8 mouse cellular contexts compared by ENCODE assay signal in the genomic region with DNA sequence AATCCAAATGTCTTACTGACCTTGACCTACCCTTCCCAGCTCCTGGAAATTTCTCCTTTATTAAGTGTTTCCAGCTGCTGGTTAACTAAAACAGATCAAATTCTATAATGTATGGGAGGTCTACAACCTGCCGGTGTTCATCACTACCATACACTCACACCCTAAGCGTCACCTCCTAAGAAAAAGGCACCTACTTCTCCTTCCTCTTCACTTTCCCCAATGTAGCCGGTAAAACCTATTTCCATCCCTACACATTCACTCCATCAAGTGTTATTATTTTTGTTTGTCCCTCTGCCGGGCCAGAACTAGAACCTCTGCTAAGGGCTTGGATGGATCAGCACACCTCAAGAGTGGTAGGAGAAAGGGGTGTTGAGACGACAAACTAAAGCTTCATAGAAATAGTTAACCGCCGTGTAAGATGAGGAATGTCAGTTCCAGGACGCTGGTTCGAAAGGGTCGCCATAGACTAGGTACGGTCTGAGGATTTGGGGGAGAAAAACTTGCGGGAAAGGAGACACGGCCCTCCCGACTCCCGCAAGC. TPM values are rescaled to one million over a fixed set of nuclear protein-coding genes. Genes with fewer than 3 reads are reported as not detected.
DNase-seq lines count a peak whose midpoint lies in the region; ATAC-seq and TF ChIP-seq lines count a peak whose summit lies in the region.

No protein-coding gene starts in this region.

- peaks cover 10% of the 10 kb centered on the region for H3K4me1 ChIP-seq in heart, embryonic 12.5 days (replicated peaks)
- peaks cover 5 to 16% of the 10 kb centered on the region in 2 experiments; a peak in 3 of 4 replicates for H3K4me1 ChIP-seq in MEL (ENCODE audit: control insufficient read depth in 1 of 2, insufficient read depth in 2 of 2, low read length in 2 of 2)

- peak overlapping the region; percentile 80 for H3K9ac ChIP-seq in heart, embryonic 12.5 days
- peak overlapping the region; percentile 86 for H3K9ac ChIP-seq in MEL (ENCODE audit: control insufficient read depth, low read depth, low read length, poor library complexity, severe bottlenecking)

- ATAC-seq in heart, embryonic 12.5 days (ENCODE audit: insufficient number of reproducible peaks, low FRiP score) = peak; percentile 19; the same call in 1 of the 2 replicates
- ATAC-seq in hematopoietic stem cell, adult 5-6 weeks (replicated peaks in 1 of 2; ENCODE audit: insufficient read depth in 1 of 2, low FRiP score in 2 of 2, low TSS enrichment in 1 of 2, low read depth in 1 of 2, poor library complexity in 2 of 2, severe bottlenecking in 2 of 2) = peak; percentile 18 to 40; a peak in 3 of 4 replicates
- ATAC-seq in megakaryocyte progenitor cell, adult 5-6 weeks (replicated peaks; ENCODE audit: poor library complexity) = peak; percentile 12

- H3K27me3 ChIP-seq in heart, embryonic 12.5 days (replicated peaks) = no peaks in the 10 kb centered on the region
- H3K27me3 ChIP-seq in MEL (ENCODE audit: control insufficient read depth in 1 of 2, insufficient read depth in 2 of 2, low read length in 2 of 2) = no peaks in the 10 kb centered on the region

- H3K4me2 ChIP-seq in heart, embryonic 12.5 days = peak overlapping the region; percentile 76

- peak overlapping the region; percentile 95 for H3K4me3 ChIP-seq in heart, embryonic 12.5 days
- peak overlapping the region; percentile 73 to 88 for H3K4me3 ChIP-seq in MEL (ENCODE audit: control insufficient read depth in 1 of 2, insufficient read depth in 1 of 2, low read depth in 2 of 2, low read length in 2 of 2)

- intact Hi-C loops in gastrocnemius, postnatal 14 days (cut with DNase I; ENCODE audit: low total_unique reads) = loop anchor here (5.0 kb wide), 1 partner anchor 35 kb away; a partner anchor contains a TSS

- H3K79me2 ChIP-seq in MEL (ENCODE audit: control insufficient read depth, insufficient read depth, low read length, poor library complexity) = peaks cover 20% of the 10 kb centered on the region

- no peak overlapping the region; the same call in 1 of the 2 replicates for H3K27ac ChIP-seq in heart, embryonic 12.5 days (ENCODE audit: poor library complexity, severe bottlenecking)
- peak overlapping the region; percentile 75 for H3K27ac ChIP-seq in MEL (ENCODE audit: control insufficient read depth, low read depth, low read length)

- TF ChIP-seq CTCF in MEL (IDR thresholded peaks at IDR 0.05 in 2 of 3, conservative IDR thresholded peaks at IDR 0.05 in 1 of 3; ENCODE audit: control insufficient read depth in 1 of 3, insufficient read depth in 1 of 3, low read depth in 2 of 3, low read length in 3 of 3, poor library complexity in 1 of 3, severe bottlenecking in 1 of 3) = no peak

- TF ChIP-seq EP300 in MEL (IDR thresholded peaks at IDR 0.05; ENCODE audit: low read depth in 1 of 2, low read length in 2 of 2) = no peak

- TF ChIP-seq RAD21 in MEL (IDR thresholded peaks at IDR 0.05; ENCODE audit: low read depth, low read length) = no peak

- no peak for TF ChIP-seq POLR2A in MEL (IDR thresholded peaks at IDR 0.05; ENCODE audit: control insufficient read depth in 1 of 2, insufficient read depth in 1 of 2, low read depth in 1 of 2, low read length in 2 of 2, poor library complexity in 1 of 2)

- no peak for DNase-seq in heart, adult 8-10 months (ENCODE audit: low spot score)
- DNase-seq in MEL (ENCODE audit: low read depth, low spot score) = no peak
- no peak for DNase-seq in gastrocnemius, postnatal 14 days
- no peak for DNase-seq in left cerebral cortex, adult 8-10 months (ENCODE audit: low spot score in 2 of 2)
- DNase-seq in yolk sac, embryonic 10.5 days (ENCODE audit: low spot score) = no peak

- H3K9me3 ChIP-seq in heart, embryonic 12.5 days (replicated peaks) = no peaks in the 10 kb centered on the region
- H3K9me3 ChIP-seq in MEL (replicated peaks; ENCODE audit: insufficient read depth, low read length) = no peaks in the 10 kb centered on the region

- WGBS in heart, embryonic 12.5 days = 7% methylated on average over 15 of the region's 15 CpGs

- peaks cover 25% of the 10 kb centered on the region for H3K36me3 ChIP-seq in heart, embryonic 12.5 days
- peaks cover 2 to 15% of the 10 kb centered on the region in 2 experiments; a peak in 3 of 4 replicates for H3K36me3 ChIP-seq in MEL (ENCODE audit: control insufficient read depth in 1 of 2, insufficient read depth in 2 of 2, low read length in 2 of 2)

TF ChIP-seq in MEL, 35 proteins besides CTCF, POLR2A, EP300 and RAD21 (continues in another document):
- no peak for TF ChIP-seq SMC3 (IDR thresholded peaks at IDR 0.05; ENCODE audit: low read depth, low read length)
- no peak for TF ChIP-seq CHD2 (IDR thresholded peaks at IDR 0.05; ENCODE audit: low read length)
- no peak for TF ChIP-seq JUND (IDR thresholded peaks at IDR 0.05; ENCODE audit: low read depth, low read length)
- no peak for TF ChIP-seq ZC3H11A (IDR thresholded peaks at IDR 0.05; ENCODE audit: low read depth, low read length)
- no peak for TF ChIP-seq MXI1 (IDR thresholded peaks at IDR 0.05; ENCODE audit: low read depth, low read length)
- no peak for TF ChIP-seq POLR2AphosphoS2 (IDR thresholded peaks at IDR 0.05; ENCODE audit: low read length)
- TF ChIP-seq TCF12 (IDR thresholded peaks at IDR 0.05; ENCODE audit: low read depth, low read length) = no peak
- TF ChIP-seq MAX (IDR thresholded peaks at IDR 0.05; ENCODE audit: low read length) = no peak
- no peak for TF ChIP-seq MAZ (IDR thresholded peaks at IDR 0.05; ENCODE audit: low read depth, low read length)
- TF ChIP-seq KAT2A (conservative IDR thresholded peaks at IDR 0.05; ENCODE audit: low read depth, low read length) = no peak

RNA-seq across cellular contexts. Expression of a gene that starts 0.4 kb away (rescaled TPM):
- polyA plus RNA-seq in heart, embryonic 12.5 days (2016; fragmentation: Nextera tagmentation; extraction: Ambion mirVana) = 19.1 and 22.6 TPM in 2 replicates
- total RNA-seq in heart, adult 8-10 months (2022) = 10 to 100 TPM in 3 of 4 experiments, 1 to 10 TPM in 1; 9.6 to 17.8 (median 12.1) TPM
- 14.5 and 16.7 TPM in 2 replicates for total RNA-seq in MEL (2012; rRNA removed)
- 10 to 100 TPM in 1 of 2 experiments, not detected in 1; 19.0 TPM for polyA plus RNA-seq in MEL (2012; ENCODE audit: insufficient read depth in 1 of 2, insufficient read length in 2 of 2, low read depth in 1 of 2, low replicate concordance in 2 of 2, missing spikeins in 1 of 2)
- total RNA-seq in hematopoietic stem cell, adult 5-6 weeks (2017) = 12.4 and 19.8 TPM in 2 replicates
- 12.9 and 19.3 TPM in 2 replicates for total RNA-seq in megakaryocyte progenitor cell, adult 5-6 weeks (2015)
- 18.0 and 19.5 TPM in 2 replicates for total RNA-seq in megakaryocyte progenitor cell, adult 5-6 weeks (2017)
- 10 to 100 TPM; 12.2 to 17.0 TPM for total RNA-seq in gastrocnemius, postnatal 14 days (2021)
- total RNA-seq in left cerebral cortex, adult 8-10 months (2022) = 10 to 100 TPM; 28.7 to 35.8 (median 31.9) TPM

RNA-seq across cellular contexts. Expression of a gene that starts 0.5 kb away (rescaled TPM):
- polyA plus RNA-seq in heart, embryonic 12.5 days (2016; fragmentation: Nextera tagmentation; extraction: Ambion mirVana) = 15.2 and 16.7 TPM in 2 replicates
- total RNA-seq in heart, adult 8-10 months (2022) = under 1 TPM; 0.19 to 0.79 (median 0.34) TPM
- 33.4 and 41.9 TPM in 2 replicates for total RNA-seq in MEL (2012; rRNA removed)
- 10 to 100 TPM in 1 of 2 experiments, not detected in 1; 24.2 TPM for polyA plus RNA-seq in MEL (2012; ENCODE audit: insufficient read depth in 1 of 2, insufficient read length in 2 of 2, low read depth in 1 of 2, low replicate concordance in 2 of 2, missing spikeins in 1 of 2)
- total RNA-seq in hematopoietic stem cell, adult 5-6 weeks (2017) = 8.1 and 16.5 TPM in 2 replicates
- total RNA-seq in megakaryocyte progenitor cell, adult 5-6 weeks (2015) = 9.8 and 9.9 TPM in 2 replicates
- 16.0 and 23.1 TPM in 2 replicates for total RNA-seq in megakaryocyte progenitor cell, adult 5-6 weeks (2017)
- total RNA-seq in gastrocnemius, postnatal 14 days (2021) = 1 to 10 TPM in 1 of 2 experiments, under 1 TPM in 1; 0.66 to 1.1 TPM
- total RNA-seq in left cerebral cortex, adult 8-10 months (2022) = 1 to 10 TPM in 1 of 4 experiments, under 1 TPM in 3; 0.37 to 1.3 (median 0.55) TPM

RNA-seq across cellular contexts. Expression of a gene that starts 25.9 kb away (rescaled TPM):
- not detected in 2 replicates for polyA plus RNA-seq in heart, embryonic 12.5 days (2016; fragmentation: Nextera tagmentation; extraction: Ambion mirVana)
- total RNA-seq in heart, adult 8-10 months (2022) = not detected
- not detected in 2 replicates for total RNA-seq in MEL (2012; rRNA removed)
- polyA plus RNA-seq in MEL (2012; ENCODE audit: insufficient read depth in 1 of 2, insufficient read length in 2 of 2, low read depth in 1 of 2, low replicate concordance in 2 of 2, missing spikeins in 1 of 2) = under 1 TPM in 1 of 2 experiments, not detected in 1; 0.75 TPM
- not detected in 2 replicates for total RNA-seq in hematopoietic stem cell, adult 5-6 weeks (2017)
- not detected in 2 replicates for total RNA-seq in megakaryocyte progenitor cell, adult 5-6 weeks (2015)
- total RNA-seq in megakaryocyte progenitor cell, adult 5-6 weeks (2017) = not detected in 2 replicates
- total RNA-seq in gastrocnemius, postnatal 14 days (2021) = not detected
- total RNA-seq in left cerebral cortex, adult 8-10 months (2022) = not detected

RNA-seq across cellular contexts. Expression of a gene that starts 35.3 kb away (rescaled TPM):
- polyA plus RNA-seq in heart, embryonic 12.5 days (2016; fragmentation: Nextera tagmentation; extraction: Ambion mirVana) = 2.4 and 4.8 TPM in 2 replicates
- total RNA-seq in heart, adult 8-10 months (2022) = under 1 TPM in 3 of 4 experiments, not detected in 1; 0.49 to 0.75 (median 0.69) TPM
- 1.5 and 2.4 TPM in 2 replicates for total RNA-seq in MEL (2012; rRNA removed)
- 1 to 10 TPM in 1 of 2 experiments, not detected in 1; 2.4 TPM for polyA plus RNA-seq in MEL (2012; ENCODE audit: insufficient read depth in 1 of 2, insufficient read length in 2 of 2, low read depth in 1 of 2, low replicate concordance in 2 of 2, missing spikeins in 1 of 2)
- 1.1 TPM in 1 of 2 replicates, not detected in the other for total RNA-seq in hematopoietic stem cell, adult 5-6 weeks (2017)
- 1.0 and 1.9 TPM in 2 replicates for total RNA-seq in megakaryocyte progenitor cell, adult 5-6 weeks (2015)
- 1.3 TPM in 1 of 2 replicates, not detected in the other for total RNA-seq in megakaryocyte progenitor cell, adult 5-6 weeks (2017)
- total RNA-seq in gastrocnemius, postnatal 14 days (2021) = under 1 TPM in 1 of 2 experiments, not detected in 1; 0.53 TPM
- total RNA-seq in left cerebral cortex, adult 8-10 months (2022) = 1 to 10 TPM in 3 of 4 experiments, under 1 TPM in 1; 0.89 to 5.4 (median 3.9) TPM

RNA-seq across cellular contexts. Expression of a gene that starts 36.4 kb away (rescaled TPM):
- 4.4 and 5.4 TPM in 2 replicates for polyA plus RNA-seq in heart, embryonic 12.5 days (2016; fragmentation: Nextera tagmentation; extraction: Ambion mirVana)
- 1 to 10 TPM; 3.5 to 6.5 (median 4.0) TPM for total RNA-seq in heart, adult 8-10 months (2022)
- 27.7 and 36.9 TPM in 2 replicates for total RNA-seq in MEL (2012; rRNA removed)
- 10 to 100 TPM in 1 of 2 experiments, not detected in 1; 19.1 TPM for polyA plus RNA-seq in MEL (2012; ENCODE audit: insufficient read depth in 1 of 2, insufficient read length in 2 of 2, low read depth in 1 of 2, low replicate concordance in 2 of 2, missing spikeins in 1 of 2)
- total RNA-seq in hematopoietic stem cell, adult 5-6 weeks (2017) = 23.1 and 26.9 TPM in 2 replicates
- total RNA-seq in megakaryocyte progenitor cell, adult 5-6 weeks (2015) = 29.9 and 30.6 TPM in 2 replicates
- total RNA-seq in megakaryocyte progenitor cell, adult 5-6 weeks (2017) = 21.7 and 24.9 TPM in 2 replicates
- 10 to 100 TPM in 1 of 2 experiments, 1 to 10 TPM in 1; 9.3 to 14.5 TPM for total RNA-seq in gastrocnemius, postnatal 14 days (2021)
- 10 to 100 TPM; 12.5 to 15.3 (median 14.3) TPM for total RNA-seq in left cerebral cortex, adult 8-10 months (2022)
